Mouse (Mus musculus): ENCODE data around the gene 4930539E08Rik. TPM values are rescaled to one million over a fixed set of nuclear protein-coding genes. Genes with fewer than 3 reads are reported as not detected.
A peak's percentile ranks its signal among the peaks of the same experiment; 100 is the strongest.

Gene 4930539E08Rik
- 0.02 and 0.11 TPM in 2 replicates for polyA plus RNA-seq (2016; fragmentation: Nextera tagmentation; extraction: Ambion mirVana)

DNA sequence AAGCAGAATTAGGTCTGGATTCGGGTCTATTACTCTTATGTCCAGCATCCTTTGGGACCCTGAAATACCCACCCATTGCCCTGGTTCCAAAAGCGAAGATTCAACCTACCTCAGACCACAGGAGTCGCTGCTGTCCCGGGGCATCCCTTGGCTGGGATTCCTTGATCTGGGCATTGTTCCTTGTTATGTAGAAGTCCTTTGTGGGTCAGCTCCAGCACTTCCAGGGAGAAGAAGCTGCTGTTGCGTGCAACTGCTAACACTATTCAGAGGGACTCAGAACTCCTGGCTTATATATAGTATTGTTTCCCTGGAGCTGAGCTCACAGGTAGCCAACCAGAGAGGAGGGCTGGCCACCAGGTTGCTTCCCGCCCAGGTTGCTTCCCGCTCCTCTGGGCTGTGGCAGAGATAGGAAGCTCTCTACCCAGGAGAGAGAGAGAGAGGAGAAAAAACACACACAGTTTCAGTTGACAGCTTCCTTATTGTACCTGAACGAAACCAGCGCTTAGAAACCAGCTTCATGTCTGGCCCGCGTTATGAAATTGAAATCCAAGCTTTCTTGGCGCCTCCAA is at the start of gene 4930539E08Rik:
TSS of gene 4930539E08Rik (minus strand) at position 265 of the 569 bp plus-strand sequence.
- WGBS = 61% methylated on average over 12 of the region's 12 CpGs
- Histone ChIP-seq H3K27ac (no peak within 1 kb of the TSS), H3K36me3 (replicated peaks) (no peaks in the 10 kb centered on the region), H3K4me3 (no peak within 1 kb of the TSS), H3K27me3 (ENCODE audit: poor library complexity, severe bottlenecking) (peaks cover 5% of the 10 kb centered on the region), H3K4me1 (no peaks in the 10 kb centered on the region), H3K9me3 (no peaks in the 10 kb centered on the region)
- no peak for DNase-seq (ENCODE audit: extremely low spot score, low spot score)

DNA sequence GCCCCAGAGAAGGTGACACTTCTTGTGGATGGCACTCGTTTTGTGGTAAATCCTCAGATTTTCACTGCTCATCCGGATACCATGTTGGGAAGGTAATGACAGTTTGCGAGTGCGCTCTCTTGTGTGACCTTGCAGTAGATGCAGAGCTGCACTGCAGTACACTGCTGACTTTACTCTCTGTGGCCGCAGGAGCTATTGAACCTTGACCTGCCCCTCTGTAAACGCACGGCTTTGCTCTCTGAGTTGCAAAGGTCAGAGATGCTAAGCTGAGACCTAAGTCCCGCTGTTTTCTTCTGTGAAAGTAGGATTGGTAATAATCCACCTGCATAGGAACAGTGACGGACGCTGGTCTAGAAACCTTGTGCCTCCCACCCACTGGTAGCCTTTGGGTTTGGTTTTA is 46.5 kb upstream of the 4930539E08Rik start:
- H3K36me3 ChIP-seq (replicated peaks) = peaks cover 90% of the 10 kb centered on the region

DNA sequence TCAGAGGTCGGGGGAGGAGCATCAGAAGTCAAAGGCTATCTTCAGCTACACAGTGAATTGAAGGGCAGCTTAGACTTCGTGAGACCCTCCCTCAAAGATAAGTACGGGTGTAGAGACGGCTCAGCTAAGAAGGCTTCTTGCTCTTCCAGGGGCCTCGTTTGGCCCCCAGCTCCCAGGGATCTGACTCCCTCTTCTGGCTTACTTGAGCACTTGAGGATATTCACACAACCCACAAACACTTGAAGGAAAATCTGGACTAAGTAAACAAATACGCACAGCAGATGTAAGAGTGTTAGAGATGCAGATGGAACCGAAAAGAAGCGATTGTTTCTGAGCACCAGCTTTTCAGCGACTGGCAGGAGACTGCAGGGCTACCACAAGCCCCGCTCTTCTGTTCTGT is 45.5 kb upstream of the 4930539E08Rik start:
- Histone ChIP-seq H3K4me1 (no peaks in the 10 kb centered on the region; the same call in 1 of the 2 replicates), H3K9me3 (peaks cover 9% of the 10 kb centered on the region; the same call in 1 of the 2 replicates), H3K27ac (no peak overlapping the region), H3K4me3 (no peak overlapping the region), H3K36me3 (replicated peaks) (peaks cover 89% of the 10 kb centered on the region), H3K27me3 (ENCODE audit: poor library complexity, severe bottlenecking) (no peaks in the 10 kb centered on the region)
- WGBS = 83% methylated on average over 10 of the region's 10 CpGs
- no peak for DNase-seq (ENCODE audit: extremely low spot score, low spot score)

More for the DNA sequence above, 46.5 kb upstream of the 4930539E08Rik start:
- H3K4me3 ChIP-seq = no peak overlapping the region
- no peaks in the 10 kb centered on the region for H3K27me3 ChIP-seq (ENCODE audit: poor library complexity, severe bottlenecking)
- H3K27ac ChIP-seq = no peak overlapping the region
- DNase-seq (ENCODE audit: extremely low spot score, low spot score) = no peak
- 92% methylated on average over 10 of the region's 10 CpGs for WGBS
- H3K9me3 ChIP-seq = peaks cover 1% of the 10 kb centered on the region; the same call in 1 of the 2 replicates
- H3K4me1 ChIP-seq = no peaks in the 10 kb centered on the region; the same call in 1 of the 2 replicates

DNA sequence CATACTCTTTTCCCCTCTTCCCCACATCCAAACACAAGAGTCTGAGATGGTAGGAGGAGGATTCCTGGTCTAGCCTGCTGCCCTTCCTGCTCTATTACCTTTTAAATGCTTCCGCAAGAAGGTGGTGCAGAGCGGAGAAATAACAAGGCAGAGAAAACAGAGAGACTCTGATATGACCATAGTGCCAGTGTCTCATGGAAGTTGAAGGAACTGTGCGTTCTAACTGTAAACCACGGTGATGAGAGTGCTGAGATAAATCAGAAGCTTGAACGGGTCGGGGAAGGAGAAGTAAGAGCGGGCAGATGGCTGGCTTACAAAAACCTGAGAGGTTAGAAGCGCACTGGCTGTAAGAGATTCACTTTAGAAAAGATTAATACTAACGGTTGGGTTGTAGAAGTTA is 39.3 kb upstream of the 4930539E08Rik start:
- peaks cover 15% of the 10 kb centered on the region; the same call in 1 of the 2 replicates for H3K9me3 ChIP-seq
- H3K36me3 ChIP-seq (replicated peaks) = peaks cover 46% of the 10 kb centered on the region
- WGBS = 95% methylated on average over 9 of the region's 9 CpGs
- DNase-seq (ENCODE audit: extremely low spot score, low spot score) = no peak
- peak overlapping the region; percentile 69; the same call in 1 of the 2 replicates for H3K4me3 ChIP-seq
- no peaks in the 10 kb centered on the region for H3K27me3 ChIP-seq (ENCODE audit: poor library complexity, severe bottlenecking)
- peaks cover 24% of the 10 kb centered on the region for H3K4me1 ChIP-seq
- no peak overlapping the region for H3K27ac ChIP-seq

DNA sequence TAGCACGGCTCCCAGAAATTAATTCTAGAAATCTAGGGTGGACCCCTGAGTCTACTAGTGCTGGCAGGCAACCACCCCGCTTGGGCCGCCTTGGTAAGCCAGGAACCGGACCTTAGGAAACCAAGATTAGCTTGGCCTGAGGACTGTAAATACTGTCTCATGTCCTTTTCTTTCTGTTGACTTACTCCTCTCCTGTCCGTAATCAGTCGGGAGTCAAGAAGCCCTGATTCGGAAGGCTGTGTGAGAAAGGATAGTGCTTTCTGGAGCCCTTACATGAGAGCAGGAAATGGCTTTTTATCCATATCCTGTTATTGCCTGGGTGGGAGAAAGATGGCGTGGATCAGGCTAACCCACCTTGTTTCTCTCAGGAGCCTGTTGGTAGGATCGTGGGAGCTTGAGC is 38.1 kb upstream of the 4930539E08Rik start:
- no peak for DNase-seq (ENCODE audit: extremely low spot score, low spot score)
- peaks cover 38% of the 10 kb centered on the region for H3K36me3 ChIP-seq (replicated peaks)

DNA sequence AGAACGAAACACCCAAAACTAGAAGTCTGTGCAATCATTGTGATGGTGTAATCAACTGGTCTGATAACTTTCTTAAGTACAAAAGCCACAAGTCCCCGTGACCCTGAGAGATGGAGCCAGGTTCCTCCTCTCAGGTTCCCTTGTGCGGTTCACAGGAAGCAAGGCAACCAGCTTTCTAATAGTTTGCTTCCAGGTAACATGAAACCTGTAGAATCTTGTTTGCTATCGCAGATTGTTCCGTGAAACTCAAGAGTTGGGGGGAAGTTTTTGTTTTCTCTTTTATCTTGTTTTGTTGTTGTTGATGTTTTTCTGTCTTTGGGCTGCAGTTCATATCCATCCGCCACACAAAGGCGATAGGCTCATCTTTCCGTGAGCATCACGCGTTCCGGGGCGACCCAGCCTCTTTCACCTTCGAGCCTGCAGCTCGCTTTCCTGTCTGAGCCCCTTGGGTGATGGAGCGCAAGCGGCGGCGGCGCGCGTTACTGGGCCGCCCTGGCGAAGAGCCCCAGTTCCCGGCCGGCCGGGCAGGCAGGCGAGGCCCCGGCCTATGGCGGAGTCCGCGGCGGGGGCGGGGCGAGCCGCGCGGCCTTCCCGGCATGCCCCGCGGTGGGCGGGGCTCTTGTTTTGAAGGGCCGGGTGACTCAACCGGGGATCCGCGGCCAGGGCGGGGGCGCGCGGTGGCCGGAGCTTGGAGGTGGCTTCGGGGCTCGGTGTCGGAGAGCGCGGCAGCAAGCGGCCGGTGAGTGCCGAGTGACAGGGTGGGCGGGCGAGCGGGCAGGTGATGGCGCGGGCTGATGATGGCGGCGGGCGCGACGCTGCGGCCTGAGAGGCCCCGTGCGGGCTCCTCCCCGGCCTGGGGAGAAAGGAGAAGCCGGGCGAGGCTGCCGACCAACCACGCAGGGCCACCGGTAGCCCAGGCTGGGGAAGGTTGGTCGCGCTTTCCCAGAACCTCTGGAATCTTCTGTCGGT is 37.0 kb upstream of the 4930539E08Rik start, which contains the start of gene Kctd20:
TSS of gene Kctd20 (plus strand) at position 120 of the 969 bp plus-strand sequence.
- peak within 1 kb of the TSS; percentile 69 for H3K4me3 ChIP-seq
- peak within 1 kb of the TSS; percentile 99 for H3K27ac ChIP-seq
- WGBS = under 1% methylated on average over 80 of the region's 80 CpGs
- peaks cover 24% of the 10 kb centered on the region for H3K4me1 ChIP-seq
- H3K27me3 ChIP-seq (ENCODE audit: poor library complexity, severe bottlenecking) = no peaks in the 10 kb centered on the region
- H3K9me3 ChIP-seq = peaks cover 20% of the 10 kb centered on the region
- H3K36me3 ChIP-seq (replicated peaks) = peaks cover 30% of the 10 kb centered on the region
- DNase-seq (ENCODE audit: extremely low spot score, low spot score) = peak; percentile 93

More for the DNA sequence above, 38.1 kb upstream of the 4930539E08Rik start:
- Histone ChIP-seq H3K9me3 (peaks cover 15% of the 10 kb centered on the region; the same call in 1 of the 2 replicates), H3K4me3 (peak overlapping the region; percentile 69), H3K27me3 (ENCODE audit: poor library complexity, severe bottlenecking) (no peaks in the 10 kb centered on the region), H3K4me1 (peaks cover 24% of the 10 kb centered on the region), H3K27ac (peak overlapping the region; percentile 99)
- WGBS = 43% methylated on average over 9 of the region's 9 CpGs

DNA sequence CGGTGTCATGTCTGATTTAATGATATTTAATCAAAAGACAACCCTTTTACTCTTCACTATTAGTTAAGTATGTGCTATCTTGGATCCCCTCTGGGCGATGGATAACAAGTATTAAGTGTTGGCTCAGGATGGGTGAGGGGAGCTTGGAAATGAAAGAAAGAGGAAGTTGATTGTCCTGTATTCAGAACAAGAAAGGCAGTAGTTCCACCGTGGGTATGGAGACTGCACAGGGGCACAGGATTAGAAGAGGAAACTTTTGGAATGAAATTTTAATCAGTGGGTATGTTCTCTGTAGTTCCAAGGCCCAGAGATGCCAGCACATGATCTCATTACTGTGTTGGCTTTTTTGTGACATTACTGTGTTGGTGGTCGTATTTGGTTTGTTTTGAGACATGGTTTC is 35.6 kb upstream of the 4930539E08Rik start:
- Histone ChIP-seq H3K36me3 (replicated peaks) (peaks cover 16% of the 10 kb centered on the region), H3K27me3 (ENCODE audit: poor library complexity, severe bottlenecking) (no peaks in the 10 kb centered on the region), H3K9me3 (peaks cover 18% of the 10 kb centered on the region), H3K4me1 (peaks cover 24% of the 10 kb centered on the region), H3K27ac (peak overlapping the region; percentile 99; the same call in 1 of the 2 replicates), H3K4me3 (peak overlapping the region; percentile 69; the same call in 1 of the 2 replicates)
- WGBS = 79% methylated on average over 4 of the region's 4 CpGs
- DNase-seq (ENCODE audit: extremely low spot score, low spot score) = no peak

DNA sequence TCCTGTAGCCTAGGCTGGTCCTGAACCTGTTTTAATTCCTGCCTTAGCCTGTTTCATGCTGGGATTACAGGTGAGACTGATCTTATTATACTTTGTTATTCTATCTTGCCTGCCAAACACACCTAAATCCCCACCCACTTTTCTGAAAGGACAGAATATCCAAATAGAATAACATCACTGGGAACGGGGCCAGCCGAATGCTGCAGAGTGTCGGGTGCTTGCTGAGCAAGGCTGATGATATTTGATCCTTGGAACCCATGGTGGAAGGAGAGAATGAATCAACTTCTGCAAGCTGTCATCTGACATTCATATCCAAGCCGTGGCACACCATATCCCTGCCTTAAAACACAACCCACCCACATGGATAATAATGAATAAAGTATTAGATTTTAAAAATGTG is 33.5 kb upstream of the 4930539E08Rik start:
- H3K9me3 ChIP-seq = peaks cover 12% of the 10 kb centered on the region
- no peak for DNase-seq (ENCODE audit: extremely low spot score, low spot score)
- no peaks in the 10 kb centered on the region for H3K36me3 ChIP-seq (replicated peaks)
- 86% methylated on average over 4 of the region's 4 CpGs for WGBS
- H3K4me3 ChIP-seq = no peak overlapping the region
- H3K27me3 ChIP-seq (ENCODE audit: poor library complexity, severe bottlenecking) = no peaks in the 10 kb centered on the region
- no peak overlapping the region for H3K27ac ChIP-seq
- peaks cover 16% of the 10 kb centered on the region for H3K4me1 ChIP-seq

DNA sequence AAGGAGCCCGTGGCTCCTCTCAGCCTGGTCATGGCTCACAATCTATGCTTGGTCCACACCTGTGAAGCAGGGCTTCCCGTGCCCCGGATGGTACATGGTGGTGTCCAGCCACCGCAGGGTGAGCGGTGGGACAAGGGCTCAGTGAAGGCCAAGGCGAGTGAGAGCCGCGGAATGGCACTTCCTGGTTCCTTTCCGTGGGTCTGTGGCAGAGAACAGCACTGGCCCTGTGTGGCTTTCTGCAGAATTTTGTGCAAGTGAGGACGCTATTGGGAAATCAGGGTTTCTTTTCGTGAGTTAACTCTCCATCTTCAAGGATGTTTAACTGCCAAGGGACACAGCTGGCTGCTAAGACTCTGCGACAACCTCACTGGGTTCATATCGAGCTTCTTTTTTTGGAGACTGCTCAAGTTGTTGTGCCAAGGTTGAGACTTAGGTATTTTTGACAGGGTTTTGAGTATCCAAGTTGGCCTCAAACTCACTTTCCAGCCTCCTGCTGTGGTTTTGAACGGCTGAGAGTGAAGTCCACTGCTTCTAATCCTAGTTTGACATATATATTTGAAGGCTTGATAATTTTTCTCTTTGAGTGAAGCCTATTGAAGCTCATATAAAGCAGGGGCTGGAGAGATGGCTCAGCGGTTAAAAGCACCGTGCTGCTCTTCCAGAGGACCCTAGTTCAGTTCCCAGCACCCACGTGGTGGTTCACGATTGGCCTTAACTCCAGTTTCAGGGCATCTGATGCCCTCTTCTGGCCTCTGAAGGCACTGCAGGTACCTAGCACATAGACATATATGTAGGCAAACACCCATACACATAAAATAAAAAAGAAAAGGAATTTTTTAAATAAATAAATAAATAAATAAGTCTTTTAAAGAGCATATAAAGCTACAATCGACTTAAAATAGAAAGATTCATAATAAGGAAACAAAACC is 32.2 kb upstream of the 4930539E08Rik start:
- 92% methylated on average over 19 of the region's 19 CpGs for whole genome bisulfite sequencing
- DNase-seq (ENCODE audit: extremely low spot score, low spot score) = no peak
- H3K9me3 ChIP-seq = peaks cover 12% of the 10 kb centered on the region
- peaks cover 9% of the 10 kb centered on the region for H3K4me1 ChIP-seq
- H3K27me3 ChIP-seq (ENCODE audit: poor library complexity, severe bottlenecking) = no peaks in the 10 kb centered on the region
- H3K36me3 ChIP-seq (replicated peaks) = no peaks in the 10 kb centered on the region
- H3K4me3 ChIP-seq = no peak overlapping the region
- H3K27ac ChIP-seq = no peak overlapping the region

DNA sequence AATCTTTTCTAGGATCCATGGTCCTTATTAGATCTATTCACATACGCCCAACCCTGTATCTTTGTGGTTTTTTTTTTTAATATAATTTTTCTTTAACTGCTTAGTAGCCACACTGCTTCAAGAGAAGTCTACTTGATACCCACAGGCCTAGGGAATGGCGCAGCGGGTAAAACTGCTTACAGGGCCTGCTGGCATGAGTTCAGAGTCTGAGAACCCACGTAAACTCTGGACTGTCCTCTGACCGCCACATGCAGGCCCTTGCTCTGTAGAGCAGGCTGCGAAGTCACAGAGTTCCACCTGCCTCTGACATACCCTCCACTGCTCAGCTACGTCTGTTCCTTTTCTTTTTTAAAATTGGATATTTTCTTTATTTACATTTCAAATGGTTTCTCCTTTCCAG is 29.4 kb upstream of the 4930539E08Rik start:
- DNase-seq (ENCODE audit: extremely low spot score, low spot score) = no peak
- no peak overlapping the region for H3K4me3 ChIP-seq
- peaks cover 22% of the 10 kb centered on the region for H3K9me3 ChIP-seq
- H3K27ac ChIP-seq = no peak overlapping the region
- H3K27me3 ChIP-seq (ENCODE audit: poor library complexity, severe bottlenecking) = no peaks in the 10 kb centered on the region
- WGBS = 91% methylated on average over 7 of the region's 7 CpGs
- no peaks in the 10 kb centered on the region for H3K36me3 ChIP-seq (replicated peaks)
- H3K4me1 ChIP-seq = no peaks in the 10 kb centered on the region

DNA sequence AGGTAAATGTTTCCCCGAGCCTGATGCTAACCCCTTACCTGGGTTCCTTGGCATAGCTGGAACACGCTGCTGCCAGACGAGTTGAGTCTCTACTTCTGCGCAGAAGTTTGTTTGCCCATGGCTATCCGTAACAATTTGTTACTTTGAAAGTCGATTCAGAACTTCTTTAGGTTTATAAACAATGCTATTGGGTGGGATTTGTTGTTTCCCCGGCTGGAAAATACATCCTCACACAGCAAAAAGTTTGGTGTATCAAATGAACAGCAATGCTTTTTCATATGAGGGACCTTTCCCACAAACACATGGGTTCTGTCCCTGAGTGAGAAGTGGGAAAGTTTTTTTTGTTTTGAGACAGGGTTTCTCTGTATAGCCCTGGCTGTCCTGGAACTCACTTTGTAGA is 28.6 kb upstream of the 4930539E08Rik start, which contains the start of gene Pxt1:
TSS of gene Pxt1 (minus strand) at position 101 of the 400 bp plus-strand sequence.
- Histone ChIP-seq H3K4me3 (no peak within 1 kb of the TSS), H3K27me3 (ENCODE audit: poor library complexity, severe bottlenecking) (no peaks in the 10 kb centered on the region), H3K36me3 (replicated peaks) (no peaks in the 10 kb centered on the region), H3K9me3 (peaks cover 22% of the 10 kb centered on the region), H3K4me1 (no peaks in the 10 kb centered on the region), H3K27ac (no peak within 1 kb of the TSS)
- WGBS = 94% methylated on average over 7 of the region's 7 CpGs
- DNase-seq (ENCODE audit: extremely low spot score, low spot score) = no peak

DNA sequence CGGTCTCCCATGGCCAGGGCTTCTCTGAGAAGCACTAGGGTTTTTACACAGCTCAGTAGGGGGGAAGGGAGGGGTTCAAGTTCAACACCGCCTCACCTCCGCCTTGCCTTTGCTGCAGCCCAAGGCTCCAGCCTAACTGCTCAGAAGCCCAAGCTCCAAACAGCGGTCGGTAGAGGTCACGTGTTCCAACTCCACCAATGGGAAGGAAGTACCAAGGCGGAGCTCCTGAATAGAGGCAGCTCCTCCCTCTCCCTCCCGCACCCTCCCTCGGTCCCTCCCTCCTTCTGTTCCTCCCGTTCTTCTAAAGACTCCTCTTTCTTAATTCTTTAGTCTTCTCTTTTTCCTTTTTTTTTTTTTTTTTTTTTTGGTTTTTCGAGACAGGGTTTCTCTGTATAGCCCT is 27.0 kb upstream of the 4930539E08Rik start:
- Histone ChIP-seq H3K9me3 (peaks cover 17% of the 10 kb centered on the region), H3K4me1 (no peaks in the 10 kb centered on the region), H3K27me3 (ENCODE audit: poor library complexity, severe bottlenecking) (no peaks in the 10 kb centered on the region), H3K27ac (no peak overlapping the region), H3K4me3 (no peak overlapping the region), H3K36me3 (replicated peaks) (no peaks in the 10 kb centered on the region)
- WGBS = 78% methylated on average over 10 of the region's 11 CpGs
- DNase-seq (ENCODE audit: extremely low spot score, low spot score) = no peak

Measured in forebrain, embryonic 10.5 days (tissue).